Mouse (Mus musculus) cerebellum, postnatal 25 days (tissue): ENCODE data around the gene Hist1h3d.
"Not testable (repeated sequence)": the region's sequence is repeated elsewhere in the genome, so short reads cannot be mapped to it uniquely, and the experiment has no call there.

Source experiments
- DNase-seq, 2 experiments: peaks; one replicate each; pipeline ENCODE4 v3.0.0; 2021; ENCODE audit warnings: mixed read lengths in 2 of 2

Hist1h3d gene

DNA sequence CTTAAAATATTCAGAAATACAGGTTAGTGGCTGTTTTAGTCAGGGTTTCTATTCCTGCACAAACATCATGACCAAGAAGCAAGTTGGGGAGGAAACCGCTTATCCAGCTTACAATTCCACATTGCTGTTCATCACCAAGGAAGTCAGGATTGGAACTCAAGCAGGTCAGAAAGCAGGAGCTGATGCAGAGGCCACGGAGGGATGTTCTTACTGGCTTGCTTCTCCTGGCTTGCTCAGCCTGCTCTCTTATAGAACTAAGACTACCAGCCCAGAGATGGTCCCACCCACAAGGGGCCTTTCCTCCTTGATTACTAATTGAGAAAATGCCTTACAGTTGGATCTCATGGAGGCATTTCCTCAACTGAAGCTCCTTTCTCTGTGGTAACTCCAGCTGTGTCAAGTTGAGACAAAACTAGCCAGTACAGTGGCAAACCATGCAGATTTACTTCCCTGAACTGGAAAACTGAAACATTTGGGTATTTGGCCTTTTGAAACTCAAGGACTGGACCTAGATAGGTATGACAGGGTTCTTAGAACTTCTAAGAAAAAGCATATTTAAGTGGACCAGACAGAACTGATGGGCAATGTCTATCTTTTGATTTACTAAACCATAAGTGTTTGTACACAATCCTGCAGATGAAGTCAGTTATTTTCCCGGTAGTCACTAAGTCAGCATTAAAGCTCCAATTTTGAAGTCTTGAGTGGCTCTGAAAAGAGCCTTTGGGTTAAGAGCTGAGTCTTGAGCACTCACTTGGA, 33.2 kb upstream of the Hist1h3d start:
- not testable (repeated sequence) for DNase-seq

DNA sequence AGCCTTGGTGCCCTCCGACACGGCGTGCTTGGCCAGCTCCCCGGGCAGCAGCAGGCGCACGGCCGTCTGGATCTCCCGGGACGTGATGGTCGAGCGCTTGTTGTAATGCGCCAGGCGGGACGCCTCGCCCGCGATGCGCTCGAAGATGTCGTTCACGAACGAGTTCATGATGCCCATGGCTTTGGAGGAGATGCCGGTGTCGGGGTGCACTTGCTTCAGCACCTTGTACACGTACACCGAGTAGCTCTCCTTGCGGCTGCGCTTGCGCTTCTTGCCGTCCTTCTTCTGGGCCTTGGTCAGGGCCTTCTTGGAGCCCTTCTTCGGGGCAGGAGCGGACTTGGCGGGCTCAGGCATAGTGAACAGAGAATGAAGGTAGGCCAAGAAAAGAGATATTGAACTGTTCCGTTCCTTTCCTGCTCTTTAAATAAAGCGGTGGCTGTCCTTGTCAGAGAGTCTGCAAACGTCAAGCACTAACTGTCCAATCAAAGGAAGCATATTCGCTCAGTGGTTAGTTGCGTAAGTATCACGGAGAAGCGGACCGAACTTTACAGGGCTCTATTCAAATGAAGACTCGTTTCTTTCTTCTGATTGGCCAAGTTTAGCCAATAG, 32.5 kb upstream of the Hist1h3d start, which contains the start of gene Hist1h2bh:
Hist1h2bh (minus strand) TSS at position 394 of the 609 bp plus-strand sequence.
- DNase-seq = peak; percentile 42 to 54

DNA sequence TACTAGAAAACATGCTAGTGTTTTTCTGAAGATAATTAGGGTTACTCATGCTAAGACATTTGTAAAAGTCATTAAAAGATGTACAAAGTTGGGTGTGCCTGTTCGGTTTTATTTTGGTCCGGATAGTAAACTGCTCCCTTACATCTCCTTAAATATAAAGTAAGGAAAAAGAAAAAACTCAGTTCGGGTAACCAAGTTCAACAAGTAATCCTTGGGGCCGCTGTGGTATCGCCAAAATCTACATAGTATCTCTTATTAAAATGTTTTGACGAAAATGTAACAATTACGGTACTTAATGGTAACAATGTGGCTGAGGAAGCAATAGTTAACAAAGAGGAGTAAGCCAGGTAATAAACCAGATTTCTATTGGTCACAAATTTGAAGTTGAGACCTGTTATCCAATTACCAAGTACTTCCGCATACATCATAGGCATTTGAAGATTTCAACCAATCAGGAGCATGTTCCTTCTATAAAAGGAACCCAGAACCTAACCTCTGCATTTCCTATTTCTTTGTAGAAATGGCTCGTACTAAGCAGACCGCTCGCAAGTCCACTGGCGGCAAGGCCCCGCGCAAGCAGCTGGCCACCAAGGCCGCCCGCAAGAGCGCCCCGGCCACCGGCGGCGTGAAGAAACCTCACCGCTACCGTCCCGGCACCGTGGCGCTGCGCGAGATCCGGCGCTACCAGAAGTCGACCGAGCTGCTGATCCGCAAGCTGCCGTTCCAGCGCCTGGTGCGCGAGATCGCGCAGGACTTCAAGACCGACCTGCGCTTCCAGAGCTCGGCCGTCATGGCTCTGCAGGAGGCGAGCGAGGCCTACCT, 31.4 kb upstream of the Hist1h3d start, which contains the start of gene Hist1h3f:
Hist1h3f (plus strand) TSS at position 88 of the 822 bp plus-strand sequence.
- DNase-seq = peak; percentile 69 to 78

DNA sequence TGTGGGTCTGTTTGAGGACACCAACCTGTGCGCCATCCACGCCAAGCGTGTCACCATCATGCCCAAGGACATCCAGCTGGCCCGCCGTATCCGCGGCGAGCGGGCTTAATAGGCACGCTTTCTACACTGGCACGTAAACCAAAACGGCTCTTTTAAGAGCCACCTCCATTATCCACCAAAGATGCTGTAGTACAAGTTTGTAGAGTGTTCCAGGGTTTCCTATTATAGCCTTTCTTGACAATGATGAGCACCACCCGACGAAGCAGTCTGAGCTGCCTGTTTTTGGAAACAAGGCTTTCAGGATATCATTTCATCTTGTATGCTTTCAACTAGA, 30.8 kb upstream of the Hist1h3d start:
- DNase-seq = peak; percentile 26 to 35

DNA sequence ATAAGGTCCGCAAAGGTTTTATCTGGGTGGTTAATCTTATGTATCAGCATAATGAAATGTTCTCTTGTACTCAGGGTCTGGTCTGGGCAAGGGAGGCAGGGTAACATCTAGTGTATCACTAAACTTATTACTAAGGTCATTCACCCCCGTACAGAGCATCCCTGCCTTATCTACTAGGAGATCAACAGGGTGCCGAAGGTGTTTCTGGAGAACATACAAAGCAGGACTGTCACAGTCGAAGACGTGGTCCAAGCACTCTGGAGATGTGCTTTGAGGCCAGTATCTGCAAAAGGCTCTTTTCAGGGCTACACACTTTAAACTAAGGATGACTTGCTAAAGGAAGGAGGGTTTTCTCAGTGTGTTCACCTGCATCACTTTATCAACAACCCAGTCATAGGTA, 28.9 kb upstream of the Hist1h3d start:
- no peak for DNase-seq

DNA sequence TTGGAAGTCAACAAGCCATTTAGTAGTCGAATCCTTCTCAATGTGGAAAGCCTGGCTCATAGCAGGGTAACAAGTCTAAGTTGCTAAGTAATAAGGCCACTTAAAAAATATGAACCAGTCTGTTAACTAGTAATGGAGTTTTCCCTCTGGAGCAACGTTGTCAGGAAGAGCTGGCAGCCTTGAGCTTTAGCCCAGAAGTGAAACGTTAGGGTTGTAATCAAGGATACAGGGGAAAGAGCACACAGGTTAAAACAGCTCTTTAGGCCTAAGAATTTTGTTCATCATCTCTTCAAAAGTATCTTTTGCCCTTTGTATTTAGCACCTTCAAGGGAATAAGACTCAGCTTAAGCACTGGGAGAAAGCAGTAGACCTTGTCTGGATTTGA, 24.8 kb upstream of the Hist1h3d start:
- no peak for DNase-seq

DNA sequence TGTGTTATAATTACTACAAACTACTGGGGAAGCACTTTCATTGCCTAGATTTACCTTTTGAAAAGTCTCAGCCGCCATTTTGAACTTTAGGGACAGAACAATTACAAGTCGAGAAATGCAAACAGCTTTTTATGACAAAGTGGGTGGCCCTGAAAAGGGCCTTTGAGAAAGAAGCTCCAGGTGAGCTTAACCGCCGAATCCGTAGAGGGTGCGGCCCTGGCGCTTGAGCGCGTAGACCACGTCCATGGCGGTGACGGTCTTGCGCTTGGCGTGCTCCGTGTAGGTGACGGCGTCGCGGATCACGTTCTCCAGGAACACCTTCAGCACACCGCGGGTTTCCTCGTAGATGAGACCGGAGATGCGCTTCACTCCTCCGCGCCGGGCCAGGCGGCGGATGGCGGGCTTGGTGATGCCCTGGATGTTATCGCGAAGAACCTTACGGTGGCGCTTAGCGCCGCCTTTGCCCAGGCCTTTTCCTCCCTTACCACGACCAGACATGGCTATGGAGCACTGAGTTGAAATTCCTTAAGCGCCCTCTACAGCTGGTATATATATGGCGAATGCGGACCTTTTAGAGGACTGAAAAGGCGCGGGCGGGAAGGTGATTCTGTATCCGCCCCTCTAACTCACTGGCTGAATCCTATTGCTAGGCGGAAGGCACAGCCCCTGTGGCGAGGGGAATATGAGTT, 24.3 kb upstream of the Hist1h3d start, which contains the start of gene Hist1h4f:
Hist1h4f (minus strand) TSS at position 503 of the 689 bp plus-strand sequence.
- DNase-seq = peak; percentile 87 to 89

DNA sequence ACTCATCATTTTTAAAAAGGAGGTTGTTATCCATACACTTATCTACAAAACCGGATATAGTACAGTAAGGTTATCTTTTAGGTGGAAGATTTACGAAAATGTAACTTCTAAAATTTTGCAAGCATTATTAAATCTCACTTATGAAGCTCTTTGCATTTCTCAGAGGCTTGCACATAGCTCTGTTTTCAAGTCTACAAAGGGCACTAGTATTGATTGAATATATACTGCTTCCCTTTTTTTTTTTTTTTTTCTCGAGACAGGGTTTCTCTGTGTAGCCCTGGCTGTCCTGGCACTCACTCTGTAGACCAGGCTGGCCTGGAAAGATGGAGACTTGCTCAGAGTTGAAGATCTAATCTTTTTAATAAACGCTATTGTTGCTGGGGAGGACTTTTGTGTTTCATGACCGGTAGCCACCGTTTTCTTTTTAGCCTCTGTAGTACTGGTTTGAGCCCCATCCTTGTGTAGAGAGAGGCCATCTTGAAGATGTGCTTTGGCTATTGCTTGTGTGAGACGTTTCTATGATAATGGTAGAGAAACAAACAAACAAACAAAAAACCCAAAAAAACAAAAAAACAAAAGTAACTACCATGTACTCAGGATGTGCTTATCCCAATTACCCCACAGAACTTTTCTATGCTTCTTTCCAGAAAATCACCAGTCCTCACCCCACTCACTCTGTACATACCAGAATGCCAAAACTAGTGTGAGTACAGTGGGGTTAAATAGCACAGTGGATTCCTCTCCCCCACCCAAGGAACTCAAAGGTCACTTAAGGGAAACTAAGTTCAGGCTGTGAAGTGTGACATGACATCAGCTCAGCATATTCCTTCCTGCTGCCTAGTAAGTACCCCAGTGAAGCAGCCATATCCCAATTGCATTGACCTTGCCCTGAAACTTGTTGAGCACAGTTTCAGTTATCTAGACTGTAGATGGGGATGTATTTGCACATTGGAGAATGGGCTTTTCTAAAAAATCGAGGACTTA, 23.3 kb upstream of the Hist1h3d start:
- DNase-seq = no peak

DNA sequence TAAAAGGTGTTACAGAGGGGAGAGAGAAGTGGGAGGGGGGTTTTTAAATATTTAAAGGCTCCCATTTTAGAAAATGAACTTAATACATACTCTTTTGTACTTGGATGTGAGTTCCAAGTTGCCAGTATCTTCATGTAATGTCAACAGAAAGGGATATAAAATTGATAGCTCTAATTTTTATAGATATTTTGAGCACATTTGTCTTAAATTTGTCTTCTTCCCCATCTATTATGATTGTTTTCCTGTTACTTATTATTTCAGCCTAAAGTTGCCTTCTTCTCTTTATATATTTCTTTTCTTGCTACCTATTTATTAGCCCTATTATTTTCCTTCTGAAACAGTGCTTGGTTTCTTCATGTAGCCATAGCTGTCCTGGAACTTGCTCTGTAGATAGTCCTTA, 22.6 kb upstream of the Hist1h3d start, which contains the start of gene Hist1h1d:
Hist1h1d (plus strand) TSS at position 301 of the 400 bp plus-strand sequence.
- no peak for DNase-seq

DNA sequence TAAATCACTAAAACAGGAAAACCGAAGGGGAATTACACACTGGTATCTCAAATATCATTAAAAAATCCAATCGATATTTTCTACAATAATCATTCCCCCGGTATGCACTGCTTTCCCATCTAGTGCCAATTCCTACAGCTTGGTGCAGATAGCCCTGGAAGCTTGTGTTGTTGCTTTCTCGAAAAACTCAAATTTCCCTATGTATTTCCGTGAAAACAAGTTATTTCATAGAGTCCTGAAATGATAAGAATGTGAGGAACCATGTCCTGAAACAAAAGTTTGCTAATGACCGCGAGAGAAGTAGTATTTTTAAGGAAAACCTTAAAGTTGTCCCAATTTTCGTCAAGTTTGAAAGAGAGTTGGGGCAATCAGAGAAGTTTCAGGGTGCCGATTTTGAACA, 21.2 kb upstream of the Hist1h3d start:
- DNase-seq = no peak

DNA sequence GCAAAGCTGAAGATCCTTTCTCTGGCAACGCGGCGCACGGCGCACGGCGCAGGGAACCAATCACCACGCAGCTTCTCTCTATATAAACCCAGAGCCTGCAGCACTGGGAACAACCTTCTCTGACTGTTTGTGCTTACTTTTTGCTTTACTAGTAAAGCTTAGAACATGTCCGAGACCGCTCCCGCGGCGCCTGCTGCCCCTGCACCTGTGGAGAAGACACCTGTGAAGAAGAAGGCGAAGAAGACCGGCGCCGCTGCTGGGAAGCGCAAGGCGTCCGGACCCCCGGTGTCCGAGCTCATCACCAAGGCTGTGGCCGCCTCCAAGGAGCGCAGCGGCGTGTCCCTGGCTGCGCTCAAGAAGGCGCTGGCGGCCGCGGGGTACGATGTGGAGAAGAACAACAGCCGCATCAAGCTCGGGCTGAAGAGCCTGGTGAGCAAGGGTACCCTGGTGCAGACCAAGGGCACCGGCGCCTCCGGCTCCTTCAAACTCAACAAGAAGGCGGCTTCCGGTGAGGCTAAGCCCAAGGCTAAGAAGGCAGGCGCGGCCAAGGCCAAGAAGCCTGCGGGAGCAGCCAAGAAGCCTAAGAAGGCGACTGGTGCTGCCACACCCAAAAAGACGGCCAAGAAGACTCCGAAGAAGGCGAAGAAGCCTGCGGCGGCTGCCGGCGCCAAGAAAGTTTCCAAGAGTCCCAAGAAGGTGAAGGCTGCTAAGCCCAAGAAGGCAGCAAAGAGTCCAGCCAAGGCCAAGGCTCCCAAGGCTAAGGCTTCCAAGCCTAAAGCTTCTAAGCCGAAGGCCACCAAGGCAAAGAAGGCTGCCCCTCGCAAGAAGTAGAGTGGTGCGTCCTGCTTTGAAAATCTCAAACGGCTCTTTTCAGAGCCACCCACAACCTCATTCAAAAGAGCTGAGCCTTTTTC, 20.4 kb upstream of the Hist1h3d start:
- peak; percentile 77 to 83 for DNase-seq

DNA sequence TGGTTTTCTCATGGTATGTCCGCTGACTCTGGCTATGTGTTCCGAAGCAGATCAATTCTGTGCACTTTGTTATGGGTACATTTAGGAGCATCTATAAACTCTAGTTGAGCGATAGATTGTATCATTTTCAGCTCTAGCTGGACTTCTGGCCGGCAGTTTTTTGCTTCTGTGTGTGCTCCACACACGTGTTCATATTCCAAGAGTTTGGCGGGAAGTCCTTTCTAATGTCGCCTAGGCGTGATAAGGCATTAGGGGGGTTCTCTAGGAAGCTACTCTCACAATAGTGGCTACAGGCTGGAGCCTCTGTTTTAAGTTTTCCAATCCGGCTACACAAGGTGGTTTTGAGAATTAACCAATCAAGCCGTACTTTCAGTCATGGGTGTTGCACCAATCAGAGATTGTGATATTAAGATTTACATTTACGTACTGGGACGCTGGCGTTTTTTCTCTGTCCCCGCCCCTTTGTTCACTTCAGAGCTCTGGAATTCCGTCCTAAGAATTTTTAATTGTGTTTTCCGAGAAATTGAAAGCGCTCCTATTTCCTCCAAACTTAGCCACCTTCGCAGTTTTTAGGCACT, 19.6 kb upstream of the Hist1h3d start:
- peak; percentile 64 to 77 for DNase-seq

DNA sequence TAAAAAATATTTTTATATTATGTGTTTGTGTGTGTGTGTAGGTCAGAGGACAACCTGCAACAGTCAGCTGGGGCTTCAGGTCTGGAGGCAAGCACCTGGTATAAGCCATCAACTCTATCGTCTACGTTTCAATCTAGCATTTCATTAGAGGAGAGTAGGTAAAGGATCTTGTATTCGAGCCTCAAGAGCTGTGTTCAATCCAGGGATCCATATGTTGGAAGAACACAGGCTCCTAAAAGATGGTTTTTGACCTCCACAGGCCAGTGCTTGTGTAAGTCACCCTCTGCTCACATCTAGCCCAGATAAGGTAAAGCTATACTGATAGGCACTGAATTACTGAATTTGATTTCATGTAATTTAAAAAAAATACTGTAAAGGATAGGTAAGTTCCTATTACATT, 18.7 kb upstream of the Hist1h3d start:
- DNase-seq = no peak

DNA sequence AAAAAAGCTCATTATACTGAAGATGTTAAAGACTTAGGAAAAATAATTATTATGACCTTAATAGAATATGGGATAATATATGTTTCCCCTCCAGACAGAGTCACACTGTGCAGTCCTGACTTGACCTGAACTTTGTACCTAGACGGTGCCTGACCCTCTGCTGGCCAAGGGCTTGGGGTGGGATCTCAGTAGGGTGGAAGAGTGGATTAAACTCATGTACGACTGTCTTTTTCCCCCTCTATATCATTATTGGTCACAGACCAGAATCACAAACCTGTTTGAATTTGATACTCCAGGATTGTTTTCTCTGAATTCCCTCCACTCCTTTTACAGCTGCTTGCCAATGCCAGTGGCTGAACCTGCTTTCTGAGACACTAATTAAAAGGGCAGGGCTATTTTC, 14.9 kb upstream of the Hist1h3d start:
- DNase-seq = not testable (repeated sequence)

DNA sequence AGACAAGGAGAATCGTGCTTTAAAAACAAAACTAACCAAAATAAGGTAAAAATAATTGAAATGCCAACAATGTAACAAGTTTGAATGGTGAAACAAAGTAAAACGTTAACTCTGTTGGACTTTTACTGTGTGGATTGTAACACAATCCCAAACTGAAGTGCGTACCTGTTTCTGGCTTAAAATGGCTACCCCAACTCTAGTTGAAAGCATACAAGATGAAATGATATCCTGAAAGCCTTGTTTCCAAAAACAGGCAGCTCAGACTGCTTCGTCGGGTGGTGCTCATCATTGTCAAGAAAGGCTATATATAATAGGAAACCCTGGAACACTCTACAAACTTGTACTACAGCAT, 14.1 kb upstream of the Hist1h3d start:
- DNase-seq = not testable (repeated sequence)

DNA sequence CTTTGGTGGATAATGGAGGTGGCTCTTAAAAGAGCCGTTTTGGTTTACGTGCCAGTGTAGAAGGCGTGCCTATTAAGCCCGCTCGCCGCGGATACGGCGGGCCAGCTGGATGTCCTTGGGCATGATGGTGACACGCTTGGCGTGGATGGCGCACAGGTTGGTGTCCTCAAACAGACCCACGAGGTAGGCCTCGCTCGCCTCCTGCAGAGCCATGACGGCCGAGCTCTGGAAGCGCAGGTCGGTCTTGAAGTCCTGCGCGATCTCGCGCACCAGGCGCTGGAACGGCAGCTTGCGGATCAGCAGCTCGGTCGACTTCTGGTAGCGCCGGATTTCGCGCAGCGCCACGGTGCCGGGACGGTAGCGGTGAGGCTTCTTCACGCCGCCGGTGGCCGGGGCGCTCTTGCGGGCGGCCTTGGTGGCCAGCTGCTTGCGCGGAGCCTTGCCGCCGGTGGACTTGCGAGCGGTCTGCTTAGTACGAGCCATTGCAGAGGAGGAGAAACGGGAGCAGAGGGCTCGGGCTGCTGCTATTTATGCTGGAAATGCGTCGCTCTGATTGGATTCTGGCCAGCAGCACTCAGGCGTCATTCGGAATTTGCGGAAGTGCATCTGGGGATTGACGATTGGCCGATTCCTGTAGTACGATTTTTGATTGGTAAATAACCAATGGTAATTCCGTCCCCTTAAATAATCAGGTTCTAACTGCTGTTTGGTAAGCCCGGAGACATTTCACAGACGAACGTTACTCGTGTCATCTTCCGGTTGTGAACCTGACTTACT, 13.5 kb upstream of the Hist1h3d start, which contains the start of gene Hist1h3e:
Hist1h3e (minus strand) TSS at position 487 of the 777 bp plus-strand sequence.
- peak; percentile 92 for DNase-seq

DNA sequence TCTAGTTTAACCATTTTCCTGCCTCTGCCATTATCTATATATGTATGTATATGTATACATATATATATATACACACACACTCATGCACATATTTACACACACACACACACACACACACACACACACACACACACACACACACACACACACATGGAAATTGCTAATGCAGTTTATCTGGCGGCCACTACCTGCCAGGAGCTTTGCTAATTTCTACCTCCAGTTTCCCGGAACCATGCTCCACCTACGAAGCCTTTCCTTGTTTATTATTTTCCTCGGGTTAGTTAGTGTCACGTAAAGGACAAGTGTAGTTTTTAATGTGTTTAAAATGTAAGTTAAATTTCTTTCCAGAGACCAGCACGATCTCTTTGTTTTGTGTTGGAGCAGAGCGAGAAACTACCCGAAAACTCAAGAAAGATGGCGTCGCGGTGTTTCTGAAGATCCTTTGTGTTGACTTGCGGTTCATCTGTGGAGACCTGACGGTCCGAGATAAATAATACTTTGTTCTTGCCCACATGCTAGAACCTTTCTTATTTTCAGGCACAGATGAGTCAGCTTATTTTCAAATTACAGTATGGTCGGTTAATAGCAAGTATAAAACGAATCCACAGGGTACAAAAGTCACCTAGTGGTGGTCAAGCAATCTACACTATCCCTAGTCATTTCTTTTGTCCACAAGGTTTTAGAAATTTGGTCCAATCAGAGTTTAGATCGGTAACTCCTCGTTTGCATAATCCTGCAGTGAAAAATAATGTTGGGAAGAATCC, 12.7 kb upstream of the Hist1h3d start:
- peak in 1 of 2 experiments; percentile 39 for DNase-seq

DNA sequence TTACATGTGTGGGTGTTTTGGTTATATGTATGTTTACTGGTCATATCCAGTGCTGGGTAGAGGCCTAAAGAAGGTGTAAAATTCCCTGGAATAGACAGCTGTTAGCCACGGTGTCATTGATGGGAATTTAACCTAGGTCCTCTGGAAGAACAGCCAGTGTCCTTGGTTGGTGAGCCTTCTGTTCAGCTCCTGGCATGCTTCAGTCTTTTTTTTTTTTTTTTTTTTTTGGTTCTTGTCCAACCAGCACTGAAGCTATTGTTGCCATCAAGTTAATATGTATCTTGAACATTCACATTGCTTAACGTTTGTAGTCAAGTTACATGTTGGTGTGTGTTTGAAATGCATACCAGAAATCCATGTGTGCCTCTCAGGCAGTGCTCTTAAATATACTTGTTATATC, 11.1 kb upstream of the Hist1h3d start:
- DNase-seq = no peak
